Comparison of ENCODE assay signal across 25 mouse cellular contexts in the genomic region with DNA sequence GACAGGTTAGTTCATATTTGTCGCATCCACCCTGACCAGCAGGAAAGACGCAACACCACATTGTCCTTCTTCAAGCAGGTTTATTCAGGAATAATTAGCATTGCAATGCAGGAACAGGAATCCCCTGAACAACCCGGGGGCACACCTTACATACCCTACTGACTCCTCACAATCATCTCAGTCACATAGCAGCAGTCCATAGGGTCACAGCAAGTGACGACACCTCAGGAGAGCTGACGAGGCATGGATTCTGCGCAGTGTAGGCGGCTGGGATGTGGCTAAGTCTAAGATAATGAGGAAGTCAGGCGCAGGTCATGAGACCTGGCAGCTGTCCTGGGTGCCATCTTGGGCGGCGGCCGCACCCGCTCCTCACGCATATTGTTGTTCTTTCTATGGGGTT.
"Had no signal": no experiment of that assay in that cellular context is flagged by ENCODE, and none has a peak within 500 bp of the region (broad histone marks: within the 10 kb centered on the region; RNA-seq: fewer than 3 reads in every experiment).

No protein-coding gene starts in this region.

- H3K4me3 ChIP-seq: gastrocnemius, adult 2 months; heart, adult 2 months; heart, embryonic 10.5 days; heart, embryonic 12.5 days; hindbrain, embryonic 10.5 days; hindbrain, embryonic 12.5 days; intestine, embryonic 15.5 days; kidney, embryonic 15.5 days; limb, embryonic 10.5 days; limb, embryonic 12.5 days; liver, embryonic 13.5 days; liver, embryonic 15.5 days had no signal

- DNase-seq: gastrocnemius, adult 2 months; gastrocnemius, postnatal 10 days; gastrocnemius, postnatal 25 days; heart, adult 2 months; heart, postnatal 10 days; heart, postnatal 4 days; kidney, adult 2 months; kidney, adult 9 months; kidney, postnatal 14 days; kidney, postnatal 36 days; layer of hippocampus, adult 9-11 months; layer of hippocampus, postnatal 36 days; liver; liver, embryonic 13.5 days had no signal

- H3K9ac ChIP-seq: heart, embryonic 12.5 days; hindbrain, embryonic 12.5 days; hindbrain, embryonic 14.5 days; intestine, embryonic 15.5 days; kidney, embryonic 15.5 days; limb, embryonic 12.5 days; liver, embryonic 13.5 days; liver, embryonic 15.5 days had no signal

- H3K9me3 ChIP-seq: heart, embryonic 10.5 days; hindbrain, embryonic 12.5 days; intestine, embryonic 15.5 days; limb, embryonic 10.5 days; liver, embryonic 15.5 days had no signal

- H3K27ac ChIP-seq: gastrocnemius, adult 2 months; heart, adult 2 months; heart, embryonic 10.5 days; hindbrain, embryonic 10.5 days; hindbrain, embryonic 12.5 days; hindbrain, embryonic 14.5 days; intestine, embryonic 15.5 days; kidney, embryonic 15.5 days; kidney, postnatal 0 days; limb, embryonic 10.5 days; limb, embryonic 12.5 days; liver, embryonic 13.5 days; liver, embryonic 15.5 days had no signal

- H3K4me1 ChIP-seq: heart, embryonic 10.5 days; heart, embryonic 12.5 days; hindbrain, embryonic 10.5 days; hindbrain, embryonic 12.5 days; intestine, embryonic 15.5 days; kidney, embryonic 15.5 days; limb, embryonic 10.5 days; limb, embryonic 12.5 days; liver, embryonic 13.5 days; liver, embryonic 15.5 days had no signal

- H3K36me3 ChIP-seq: heart, embryonic 10.5 days; heart, embryonic 12.5 days; hindbrain, embryonic 10.5 days; hindbrain, embryonic 12.5 days; intestine, embryonic 15.5 days; kidney, embryonic 15.5 days; limb, embryonic 10.5 days; limb, embryonic 12.5 days; liver, embryonic 13.5 days; liver, embryonic 15.5 days had no signal
